In genomic region chr4:152115921-152116612, GRCm38 (mm10) we compare ENCODE assay signal across 7 mouse cellular contexts. TPM values are rescaled to one million over a fixed set of nuclear protein-coding genes. Genes with fewer than 3 reads are reported as not detected.
A peak's percentile ranks its signal among the peaks of the same experiment; 100 is the strongest.
DNase-seq lines count a peak whose midpoint lies in the region; ATAC-seq and TF ChIP-seq lines count a peak whose summit lies in the region.

Gene Tnfrsf25 (plus strand): TSS chr4:152115934.

- DNase-seq in spleen, adult 2 months (ENCODE audit: low read depth in 1 of 2, low spot score in 2 of 2): no peak
- DNase-seq in spleen, postnatal 36 days (ENCODE audit: low spot score in 2 of 2): no peak
- DNase-seq in adrenal gland, postnatal 4 days (ENCODE audit: low spot score in 2 of 2): no peak
- DNase-seq in urinary bladder, adult 18-20 months (ENCODE audit: low spot score in 2 of 2): no peak

- H3K4me3 ChIP-seq in spleen, adult 2 months (ENCODE audit: extremely low read depth, insufficient read depth, insufficient read length): peak within 1 kb of the TSS; percentile 59
- H3K4me3 ChIP-seq in liver, embryonic 12.5 days: peak within 1 kb of the TSS; percentile 33
- peak within 1 kb of the TSS; percentile 20; the same call in 1 of the 2 replicates for H3K4me3 ChIP-seq in stomach, embryonic 14.5 days (ENCODE audit: low read depth, low read length)

- no peaks in the 10 kb centered on the region for H3K36me3 ChIP-seq in spleen, adult 2 months (ENCODE audit: control insufficient read depth, insufficient read depth, low read length)
- H3K36me3 ChIP-seq in liver, embryonic 12.5 days: peaks cover 38% of the 10 kb centered on the region
- peaks cover 5% of the 10 kb centered on the region; the same call in 1 of the 2 replicates for H3K36me3 ChIP-seq in stomach, embryonic 14.5 days (ENCODE audit: control insufficient read depth, insufficient read depth, low read length)

- peak within 1 kb of the TSS; percentile 57 for H3K9ac ChIP-seq in liver, embryonic 12.5 days
- no peak within 1 kb of the TSS; the same call in 1 of the 2 replicates for H3K9ac ChIP-seq in stomach, embryonic 14.5 days (replicated peaks; ENCODE audit: low read depth, low read length)

- no peaks in the 10 kb centered on the region for H3K9me3 ChIP-seq in liver, embryonic 12.5 days (replicated peaks)
- no peaks in the 10 kb centered on the region for H3K9me3 ChIP-seq in stomach, embryonic 14.5 days (ENCODE audit: control insufficient read depth, low read depth, low read length)

- peaks cover 13% of the 10 kb centered on the region for H3K27me3 ChIP-seq in spleen, adult 2 months (ENCODE audit: control insufficient read depth, insufficient read depth, low read length)
- peaks cover 81% of the 10 kb centered on the region for H3K27me3 ChIP-seq in liver, embryonic 12.5 days (replicated peaks)
- peaks cover 33% of the 10 kb centered on the region for H3K27me3 ChIP-seq in stomach, embryonic 14.5 days (ENCODE audit: control insufficient read depth, insufficient read depth, low read length)

- TF ChIP-seq POLR2A in spleen, adult 2 months (IDR thresholded peaks at IDR 0.05; ENCODE audit: low read depth, low read length): no peak

- WGBS in spleen, adult 2 months: 4% methylated on average over 29 of the region's 30 CpGs
- WGBS in liver, embryonic 12.5 days (ENCODE audit: insufficient replicate concordance): 3% methylated on average over 30 of the region's 30 CpGs
- 6% methylated on average over 30 of the region's 30 CpGs for WGBS in stomach, embryonic 14.5 days

- peak; percentile 44 for ATAC-seq in granulocyte monocyte progenitor cell, adult 5-6 weeks (replicated peaks; ENCODE audit: poor library complexity, severe bottlenecking)
- ATAC-seq in liver, embryonic 12.5 days: 0 out of 2 replicates have a peak, but pooled peaks have one; percentile 28
- no peak for ATAC-seq in stomach, embryonic 14.5 days (ENCODE audit: insufficient number of reproducible peaks, insufficient read depth, low FRiP score, low read depth)

- peaks cover 11% of the 10 kb centered on the region for H3K4me1 ChIP-seq in spleen, adult 2 months (ENCODE audit: control insufficient read depth, insufficient read depth, insufficient read length)
- H3K4me1 ChIP-seq in liver, embryonic 12.5 days: peaks cover 52% of the 10 kb centered on the region
- peaks cover 30% of the 10 kb centered on the region for H3K4me1 ChIP-seq in stomach, embryonic 14.5 days (ENCODE audit: control insufficient read depth, insufficient read depth, low read length)

- H3K4me2 ChIP-seq in liver, embryonic 12.5 days: peak within 1 kb of the TSS; percentile 63
- H3K4me2 ChIP-seq in stomach, embryonic 14.5 days (replicated peaks; ENCODE audit: low read depth, low read length): peak within 1 kb of the TSS; percentile 32

- no peak for TF ChIP-seq CTCF in spleen, adult 2 months (IDR thresholded peaks at IDR 0.05; ENCODE audit: extremely low read depth, insufficient read depth, insufficient read length, insufficient replicate concordance)

- peak within 1 kb of the TSS; percentile 86 for H3K27ac ChIP-seq in spleen, adult 2 months (ENCODE audit: insufficient read depth, low read length)
- H3K27ac ChIP-seq in liver, embryonic 12.5 days: no peak within 1 kb of the TSS
- H3K27ac ChIP-seq in stomach, embryonic 14.5 days (ENCODE audit: low read length): no peak within 1 kb of the TSS

RNA-seq across cellular contexts. Expression of gene Tnfrsf25, which starts in this region (rescaled TPM):
- polyA plus RNA-seq in spleen, adult 2 months (2012; rRNA removed): 17.0 and 27.0 TPM in 2 replicates
- not detected in 2 replicates for total RNA-seq in granulocyte monocyte progenitor cell, adult 5-6 weeks (2014; fragmentation: Nextera tagmentation)
- total RNA-seq in granulocyte monocyte progenitor cell, adult 5-6 weeks (2017): 1.6 TPM in 1 of 2 replicates, not detected in the other
- 0.74 and 0.87 TPM in 2 replicates for polyA plus RNA-seq in liver, embryonic 12.5 days (2016; fragmentation: Nextera tagmentation; extraction: Ambion mirVana)
- polyA plus RNA-seq in stomach, embryonic 14.5 days (2014; fragmentation: Nextera tagmentation; extraction: Ambion mirVana): 0.67 and 0.91 TPM in 2 replicates
- 1 to 10 TPM; 1.2 to 1.4 TPM for total RNA-seq in adrenal gland, postnatal 4 days (2021)

Comparison
In these comparisons a context has a peak if more than half of its experiments do, and no peak if none do; other contexts are left out.
1. Peak in ATAC-seq, H3K4me3 ChIP-seq, H3K9ac ChIP-seq and H3K4me2 ChIP-seq in liver, embryonic 12.5 days; RNA of the gene not detected or under 1 TPM.